Mouse (Mus musculus): Measurements from ENCODE around the gene Ddc.

- TF ChIP-seq ZKSCAN1 (IDR thresholded peaks at IDR 0.05; ENCODE audit: borderline replicate concordance, low read depth, low read length), result no peak
- no peak for TF ChIP-seq CTCF (conservative IDR thresholded peaks at IDR 0.05 in 1 of 2, IDR thresholded peaks at IDR 0.05 in 1 of 2; ENCODE audit: low read depth in 2 of 2, low read length in 2 of 2)
- no peak for TF ChIP-seq ETS1 (conservative IDR thresholded peaks at IDR 0.05; ENCODE audit: low read depth, low read length)
Observed at GRCm38 (mm10) chr11:11856959-11857358, 41.0 kb downstream of the Ddc start.

Measured in CH12.LX (cell line).